Mouse (Mus musculus) neural tube, embryonic 14.5 days (tissue): ENCODE measurements around the gene Mylip. TPM values are rescaled to one million over a fixed set of nuclear protein-coding genes. Genes with fewer than 3 reads are reported as not detected.

Source experiments
- ATAC-seq: fragments of 200-750 bp; cut with Nextera tagmentation; 2 replicates; pipeline ENCODE4 v1.8.0; 2017; ENCODE audit warnings: low read depth, mild to moderate bottlenecking, moderate TSS enrichment, moderate library complexity
- H3K27ac ChIP-seq: fragments of 300-500 bp; sonication (generic); 2 replicates; pipeline ENCODE4 v1.5.1; 2014; ENCODE audit warnings: low read depth, mild to moderate bottlenecking, control low read depth, low read length, moderate library complexity, mixed read lengths
- H3K27me3 ChIP-seq: fragments of 300-500 bp; sonication (generic); 2 replicates; pipeline ENCODE4 v1.6.1; 2014; ENCODE audit warnings: low read length; ENCODE audit not compliant: control insufficient read depth, insufficient read depth
- H3K36me3 ChIP-seq: fragments of 300-500 bp; sonication (generic); 2 replicates; pipeline ENCODE4 v1.6.1; 2014; ENCODE audit warnings: low read length, mixed read lengths; ENCODE audit not compliant: control insufficient read depth, insufficient read depth
- H3K4me1 ChIP-seq: fragments of 300-500 bp; sonication (generic); 2 replicates; pipeline ENCODE4 v1.6.1; 2014; ENCODE audit warnings: low read length; ENCODE audit not compliant: control insufficient read depth, insufficient read depth
- H3K4me2 ChIP-seq: fragments of 300-500 bp; sonication (generic); 2 replicates; pipeline ENCODE4 v1.6.1; 2014; ENCODE audit warnings: mild to moderate bottlenecking, low read depth, low read length, control low read depth
- H3K4me3 ChIP-seq: fragments of 300-500 bp; sonication (generic); 2 replicates; pipeline ENCODE4 v1.5.1; 2014; ENCODE audit warnings: low read depth, low read length, control low read depth, mixed read lengths
- H3K9ac ChIP-seq: fragments of 300-500 bp; sonication (generic); replicated peaks from 2 replicates; pipeline ENCODE4 v1.6.1; 2014; ENCODE audit warnings: low read depth, mild to moderate bottlenecking, control low read depth, low read length, mixed read lengths
- H3K9me3 ChIP-seq: fragments of 300-500 bp; sonication (generic); 2 replicates; pipeline ENCODE4 v1.6.1; 2016; ENCODE audit warnings: low read length; ENCODE audit not compliant: control insufficient read depth
- WGBS: fragments of 180-500 bp; shearing (Covaris S2); extraction: QIAGEN DNeasy Blood & Tissue Kit; methylation state at CpG from one replicate; pipeline ENCODE4 v1.1.7; 2014; 5-methylcytosine and 5-hydroxymethylcytosine counted together
- polyA plus RNA-seq: library from polyadenylated mRNA; unstranded; fragments of >200 nt; fragmentation: Nextera tagmentation; extraction: Ambion mirVana; gene quantifications from 2 replicates; pipeline ENCODE4 v1.2.1, GENCODE M21; 2014

Gene Mylip
- polyA plus RNA-seq, 1 experiment from 2014 or later, result 4.4 TPM

GRCm38 (mm10) chr13:45453033-45453432 lies 63.5 kb downstream of the Mylip start:
- no peak overlapping the region for H3K4me3 ChIP-seq
- no peak overlapping the region for H3K4me2 ChIP-seq
- no peaks in the 10 kb centered on the region for H3K27me3 ChIP-seq
- no peak overlapping the region for H3K9ac ChIP-seq
- H3K36me3 ChIP-seq, result no peaks in the 10 kb centered on the region
- 62% methylated on average over 9 of the region's 9 CpGs for WGBS
- no peak for ATAC-seq
- no peaks in the 10 kb centered on the region for H3K9me3 ChIP-seq
- peaks cover 15% of the 10 kb centered on the region for H3K4me1 ChIP-seq
- H3K27ac ChIP-seq, result no peak overlapping the region

DNA sequence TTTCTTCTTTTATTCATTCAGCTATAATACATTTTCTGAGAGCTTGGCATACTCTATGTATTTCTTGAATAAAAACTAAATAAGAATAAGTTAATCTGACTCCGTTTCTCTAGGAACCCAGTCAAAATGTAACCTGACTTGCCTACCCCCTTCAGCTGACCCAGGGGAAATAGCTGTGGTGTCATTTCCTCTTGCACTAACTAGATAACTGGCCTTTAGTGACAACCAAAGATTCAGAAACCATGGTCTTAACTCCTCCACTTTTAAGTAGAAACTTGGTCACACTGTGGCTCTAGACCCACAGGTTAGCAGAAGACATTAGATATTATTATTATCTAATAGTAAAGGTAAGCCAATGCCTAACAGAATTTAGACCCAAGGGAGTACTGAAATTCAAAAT lies 64.5 kb downstream of the Mylip start:
- no peak overlapping the region for H3K27ac ChIP-seq
- no peaks in the 10 kb centered on the region for H3K9me3 ChIP-seq
- H3K27me3 ChIP-seq, result no peaks in the 10 kb centered on the region
- H3K4me1 ChIP-seq, result peaks cover 15% of the 10 kb centered on the region
- no peaks in the 10 kb centered on the region for H3K36me3 ChIP-seq
- no peak overlapping the region for H3K9ac ChIP-seq
- H3K4me2 ChIP-seq, result no peak overlapping the region
- WGBS, result 86% methylated on average over 1 of the region's 1 CpGs
- no peak overlapping the region for H3K4me3 ChIP-seq
- ATAC-seq, result no peak

- Histone ChIP-seq H3K9me3 (no peaks in the 10 kb centered on the region), H3K36me3 (no peaks in the 10 kb centered on the region), H3K27me3 (no peaks in the 10 kb centered on the region), H3K4me3 (no peak overlapping the region), H3K4me2 (no peak overlapping the region), H3K27ac (no peak overlapping the region), H3K9ac (no peak overlapping the region), H3K4me1 (peaks cover 15% of the 10 kb centered on the region)
- ATAC-seq, result peak; percentile 31; the same call in 1 of the 2 replicates
- 14% methylated on average over 4 of the region's 4 CpGs for WGBS
Observed at GRCm38 (mm10) chr13:45454641-45455040, 65.1 kb downstream of the Mylip start.

GRCm38 (mm10) chr13:45455108-45455861 lies 65.7 kb downstream of the Mylip start:
- Histone ChIP-seq H3K9me3 (no peaks in the 10 kb centered on the region), H3K27me3 (no peaks in the 10 kb centered on the region), H3K27ac (peak overlapping the region; percentile 40; the same call in 1 of the 2 replicates), H3K9ac (0 out of 2 replicates have a peak overlapping the region, but pooled peaks have one; percentile 13), H3K36me3 (no peaks in the 10 kb centered on the region), H3K4me1 (peaks cover 15% of the 10 kb centered on the region), H3K4me3 (no peak overlapping the region), H3K4me2 (peak overlapping the region; percentile 15; the same call in 1 of the 2 replicates)
- peak; percentile 69; the same call in 1 of the 2 replicates for ATAC-seq
- WGBS, result 18% methylated on average over 15 of the region's 15 CpGs

- 54% methylated on average over 2 of the region's 2 CpGs for WGBS
- no peak overlapping the region for H3K9ac ChIP-seq
- no peak overlapping the region for H3K4me3 ChIP-seq
- peaks cover 15% of the 10 kb centered on the region for H3K4me1 ChIP-seq
- no peak for ATAC-seq
- H3K27ac ChIP-seq, result no peak overlapping the region
- no peak overlapping the region for H3K4me2 ChIP-seq
- no peaks in the 10 kb centered on the region for H3K36me3 ChIP-seq
- H3K27me3 ChIP-seq, result no peaks in the 10 kb centered on the region
- H3K9me3 ChIP-seq, result no peaks in the 10 kb centered on the region
Observed at GRCm38 (mm10) chr13:45455862-45456192, 66.3 kb downstream of the Mylip start.

DNA sequence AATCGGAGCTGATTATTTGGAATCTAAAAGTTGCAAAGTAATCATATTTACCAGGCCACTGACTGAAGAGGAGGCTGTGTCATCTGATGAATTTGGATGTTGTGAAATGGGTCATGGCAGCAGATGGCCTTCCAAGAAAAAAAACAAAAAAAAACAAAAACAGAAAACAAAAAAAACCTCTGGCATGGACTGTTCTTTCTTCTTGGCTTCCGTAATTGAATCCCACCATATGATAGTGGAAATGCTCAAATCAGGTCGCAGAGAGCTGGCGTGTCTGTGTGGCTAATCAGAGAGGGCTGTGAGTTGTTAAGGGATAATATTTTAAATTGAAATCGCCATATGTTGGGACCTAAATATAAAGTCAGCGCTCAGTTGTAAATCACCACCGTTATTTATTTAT lies 67.9 kb downstream of the Mylip start:
- no peaks in the 10 kb centered on the region for H3K27me3 ChIP-seq
- H3K9me3 ChIP-seq, result no peaks in the 10 kb centered on the region
- H3K9ac ChIP-seq, result no peak overlapping the region
- 63% methylated on average over 7 of the region's 7 CpGs for WGBS
- H3K4me3 ChIP-seq, result no peak overlapping the region
- no peaks in the 10 kb centered on the region for H3K36me3 ChIP-seq
- no peak for ATAC-seq
- H3K4me1 ChIP-seq, result peaks cover 15% of the 10 kb centered on the region
- no peak overlapping the region for H3K27ac ChIP-seq
- no peak overlapping the region for H3K4me2 ChIP-seq

DNA sequence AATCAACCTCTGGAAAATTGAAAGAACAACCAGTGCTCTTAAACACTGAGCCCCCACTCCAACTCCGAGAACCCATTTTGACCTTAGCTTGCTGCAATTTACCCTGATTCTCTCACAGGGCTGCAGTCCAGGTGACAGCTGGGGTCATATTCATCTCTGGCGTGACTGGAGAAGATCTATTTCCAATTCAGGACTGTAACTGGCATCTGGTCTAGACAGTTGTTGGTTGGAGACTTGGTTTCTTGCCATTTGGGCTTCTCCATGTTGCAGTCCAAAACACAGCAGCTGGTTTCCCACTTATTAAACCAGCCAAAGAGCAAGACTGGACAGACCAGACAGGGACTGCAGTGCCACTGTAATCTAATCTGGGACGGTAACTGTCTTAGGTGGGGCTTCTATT lies 70.6 kb downstream of the Mylip start:
- H3K27ac ChIP-seq, result no peak overlapping the region
- no peaks in the 10 kb centered on the region for H3K36me3 ChIP-seq
- no peak overlapping the region for H3K9ac ChIP-seq
- 86% methylated on average over 3 of the region's 3 CpGs for WGBS
- peaks cover 8% of the 10 kb centered on the region for H3K4me1 ChIP-seq
- H3K27me3 ChIP-seq, result no peaks in the 10 kb centered on the region
- no peak overlapping the region for H3K4me2 ChIP-seq
- H3K9me3 ChIP-seq, result no peaks in the 10 kb centered on the region
- no peak overlapping the region for H3K4me3 ChIP-seq
- ATAC-seq, result no peak

- Histone ChIP-seq H3K27me3 (no peaks in the 10 kb centered on the region), H3K9me3 (no peaks in the 10 kb centered on the region), H3K9ac (no peak overlapping the region), H3K4me1 (no peaks in the 10 kb centered on the region), H3K36me3 (no peaks in the 10 kb centered on the region), H3K4me3 (no peak overlapping the region), H3K27ac (no peak overlapping the region), H3K4me2 (no peak overlapping the region)
- no peak for ATAC-seq
- 79% methylated on average over 14 of the region's 14 CpGs for WGBS
Observed at GRCm38 (mm10) chr13:45461370-45461958, 71.9 kb downstream of the Mylip start.
